Mouse (Mus musculus): ENCODE results near the gene Babam2.

Gene Babam2

GRCm38 (mm10) chr5:31697644-31698296 is at the start of gene Babam2:
Babam2 (plus strand) TSS chr5:31697684.
- peak; percentile 92 to 97 for DNase-seq (ENCODE audit: low spot score in 2 of 2)

GRCm38 (mm10) chr5:31650518-31651288 is 46.8 kb upstream of the Babam2 start:
- DNase-seq (ENCODE audit: low spot score in 2 of 2), result no peak

GRCm38 (mm10) chr5:31655688-31656190 is 41.7 kb upstream of the Babam2 start:
- DNase-seq (ENCODE audit: low spot score in 2 of 2), result no peak

GRCm38 (mm10) chr5:31666176-31666575 is 31.3 kb upstream of the Babam2 start:
- DNase-seq (ENCODE audit: low spot score in 2 of 2), result no peak

GRCm38 (mm10) chr5:31668325-31668968 is 29.0 kb upstream of the Babam2 start:
- no peak for DNase-seq (ENCODE audit: low spot score in 2 of 2)

GRCm38 (mm10) chr5:31669984-31670383 is 27.5 kb upstream of the Babam2 start:
- DNase-seq (ENCODE audit: low spot score in 2 of 2), result no peak

GRCm38 (mm10) chr5:31671137-31671536 is 26.3 kb upstream of the Babam2 start:
- no peak for DNase-seq (ENCODE audit: low spot score in 2 of 2)

- DNase-seq (ENCODE audit: low spot score in 2 of 2), result no peak
Measured at GRCm38 (mm10) chr5:31673431-31673830, 24.1 kb upstream of the Babam2 start.

GRCm38 (mm10) chr5:31678000-31678399 is 19.5 kb upstream of the Babam2 start:
- DNase-seq (ENCODE audit: low spot score in 2 of 2), result no peak

GRCm38 (mm10) chr5:31680183-31680582 is 17.3 kb upstream of the Babam2 start:
- no peak for DNase-seq (ENCODE audit: low spot score in 2 of 2)

- DNase-seq (ENCODE audit: low spot score in 2 of 2), result no peak
Measured at GRCm38 (mm10) chr5:31682305-31682704, 15.2 kb upstream of the Babam2 start.

GRCm38 (mm10) chr5:31686040-31686439 is 11.4 kb upstream of the Babam2 start:
- DNase-seq (ENCODE audit: low spot score in 2 of 2), result peak in 1 of 2 experiments; percentile 37

- no peak for DNase-seq (ENCODE audit: low spot score in 2 of 2)
Measured at GRCm38 (mm10) chr5:31687972-31688371, 9.5 kb upstream of the Babam2 start.

GRCm38 (mm10) chr5:31693191-31693590 is 4.3 kb upstream of the Babam2 start:
- no peak for DNase-seq (ENCODE audit: low spot score in 2 of 2)

GRCm38 (mm10) chr5:31696971-31697643 is 377 bp upstream of the Babam2 start, which contains the start of gene Rbks:
Rbks (minus strand) TSS chr5:31697627.
- DNase-seq (ENCODE audit: low spot score in 2 of 2), result peak in 1 of 2 experiments; percentile 40

- peak; percentile 79 to 89 for DNase-seq (ENCODE audit: low spot score in 2 of 2)
Measured at GRCm38 (mm10) chr5:31698297-31698726, 828 bp downstream of the Babam2 start.

- DNase-seq (ENCODE audit: low spot score in 2 of 2), result no peak
Measured at GRCm38 (mm10) chr5:31698931-31699330, 1.4 kb downstream of the Babam2 start.

- no peak for DNase-seq (ENCODE audit: low spot score in 2 of 2)
Measured at GRCm38 (mm10) chr5:31699397-31699796, 1.9 kb downstream of the Babam2 start.

- DNase-seq (ENCODE audit: low spot score in 2 of 2), result no peak
Measured at GRCm38 (mm10) chr5:31704971-31705370, 7.5 kb downstream of the Babam2 start.

- DNase-seq (ENCODE audit: low spot score in 2 of 2), result no peak
Measured at GRCm38 (mm10) chr5:31706826-31707225, 9.3 kb downstream of the Babam2 start.

- no peak for DNase-seq (ENCODE audit: low spot score in 2 of 2)
Measured at GRCm38 (mm10) chr5:31709389-31709788, 11.9 kb downstream of the Babam2 start.

GRCm38 (mm10) chr5:31713280-31713711 is 15.8 kb downstream of the Babam2 start:
- DNase-seq (ENCODE audit: low spot score in 2 of 2), result no peak

Data from spleen, postnatal 4 days (tissue).